Mouse (Mus musculus) stomach, embryonic 14.5 days (tissue): Measurements from ENCODE around the gene Cox4i1. TPM values are rescaled to one million over a fixed set of nuclear protein-coding genes. Genes with fewer than 3 reads are reported as not detected.

Source experiments
- ATAC-seq: fragments of 200-750 bp; cut with Nextera tagmentation; 2 replicates; pipeline ENCODE4 v1.8.0; 2017; ENCODE audit warnings: low read depth, moderate TSS enrichment; ENCODE audit not compliant: insufficient number of reproducible peaks, insufficient read depth, low FRiP score
- H3K27ac ChIP-seq: fragments of 300-500 bp; sonication (generic); 2 replicates; pipeline ENCODE4 v1.5.1; 2014; ENCODE audit warnings: mild to moderate bottlenecking, low read length, moderate library complexity, mixed read lengths
- H3K27me3 ChIP-seq: fragments of 300-500 bp; sonication (generic); 2 replicates; pipeline ENCODE4 v1.6.1; 2014; ENCODE audit warnings: low read length, control low read depth, mixed read lengths; ENCODE audit not compliant: control insufficient read depth, insufficient read depth
- H3K36me3 ChIP-seq: fragments of 300-500 bp; sonication (generic); 2 replicates; pipeline ENCODE4 v1.6.1; 2014; ENCODE audit warnings: mild to moderate bottlenecking, control low read depth, low read length, moderate library complexity, mixed read lengths; ENCODE audit not compliant: control insufficient read depth, insufficient read depth
- H3K4me1 ChIP-seq: fragments of 300-500 bp; sonication (generic); 2 replicates; pipeline ENCODE4 v1.6.1; 2014; ENCODE audit warnings: low read length, control low read depth, mixed read lengths; ENCODE audit not compliant: control insufficient read depth, insufficient read depth
- H3K4me2 ChIP-seq: fragments of 300-500 bp; sonication (generic); replicated peaks from 2 replicates; pipeline ENCODE4 v1.6.1; 2014; ENCODE audit warnings: low read depth, low read length, control low read depth
- H3K4me3 ChIP-seq: fragments of 300-500 bp; sonication (generic); 2 replicates; pipeline ENCODE4 v1.5.1; 2014; ENCODE audit warnings: low read depth, low read length, control low read depth
- H3K9ac ChIP-seq: fragments of 300-500 bp; sonication (generic); replicated peaks from 2 replicates; pipeline ENCODE4 v1.6.1; 2014; ENCODE audit warnings: low read depth, mild to moderate bottlenecking, control low read depth, low read length, moderate library complexity, mixed read lengths
- H3K9me3 ChIP-seq: fragments of 300-500 bp; sonication (generic); 2 replicates; pipeline ENCODE4 v1.6.1; 2016; ENCODE audit warnings: low read depth, low read length, control low read depth; ENCODE audit not compliant: control insufficient read depth
- WGBS: fragments of 180-500 bp; shearing (Covaris S2); extraction: QIAGEN DNeasy Blood & Tissue Kit; methylation state at CpG from one replicate; pipeline ENCODE4 v1.1.7; 2014; 5-methylcytosine and 5-hydroxymethylcytosine counted together
- polyA plus RNA-seq: library from polyadenylated mRNA; unstranded; fragments of >200 nt; fragmentation: Nextera tagmentation; extraction: Ambion mirVana; gene quantifications from 2 replicates; pipeline ENCODE4 v1.2.1, GENCODE M21; 2014

Cox4i1 gene
- polyA plus RNA-seq, 1 experiment from 2014 or later = 1,156 TPM

GRCm38 (mm10) chr8:120723025-120723424 lies 55.0 kb downstream of the Cox4i1 start:
- Histone ChIP-seq H3K4me3 (no peak overlapping the region), H3K27ac (no peak overlapping the region), H3K4me1 (no peaks in the 10 kb centered on the region), H3K9ac (no peak overlapping the region), H3K27me3 (no peaks in the 10 kb centered on the region), H3K9me3 (no peaks in the 10 kb centered on the region), H3K36me3 (no peaks in the 10 kb centered on the region), H3K4me2 (no peak overlapping the region)
- ATAC-seq = no peak
- 68% methylated on average over 6 of the region's 6 CpGs for WGBS

Other genes starting within 250 kb of the Cox4i1 start
- gene Gins2, start 78.9 kb upstream of the Cox4i1 start, polyA plus RNA-seq = 112 and 118 TPM in 2 replicates
- 3.6 and 5.0 TPM in 2 replicates for gene 1190005I06Rik, start 20.6 kb upstream of the Cox4i1 start, polyA plus RNA-seq
- 2.4 TPM in 1 of 2 replicates, not detected in the other for gene Gm27021, start 143 bp upstream of the Cox4i1 start, polyA plus RNA-seq
- gene Emc8, start 351 bp downstream of the Cox4i1 start, polyA plus RNA-seq = 244 and 254 TPM in 2 replicates
- 12.7 and 15.3 TPM in 2 replicates for gene Irf8, start 68.1 kb downstream of the Cox4i1 start, polyA plus RNA-seq